Mouse (Mus musculus) 3134 (cell line): ENCODE results near the gene Zfp941.
"Not testable (repeated sequence)": the region's sequence is repeated elsewhere in the genome, so short reads cannot be mapped to it uniquely, and the experiment has no call there.

Source experiments
- DNase-seq: peaks from one replicate; pipeline ENCODE4 v3.0.0-alpha.2; 2011; ENCODE audit warnings: low spot score; ENCODE audit not compliant: insufficient read length; ENCODE audit errors: extremely low read depth

Zfp941 gene

GRCm38 (mm10) chr7:140787406-140788052 lies 34.4 kb downstream of the Zfp941 start, which contains the start of gene Syce1:
Gene Syce1, minus strand, starts transcription at chr7:140787852.
- peak; percentile 11 for DNase-seq

GRCm38 (mm10) chr7:140780548-140780947 lies 41.4 kb downstream of the Zfp941 start:
- DNase-seq = no peak

GRCm38 (mm10) chr7:140765888-140766739 lies 55.9 kb downstream of the Zfp941 start:
- DNase-seq = no peak

- not testable (repeated sequence) for DNase-seq
These were observed 56.6 kb downstream of the Zfp941 start for GRCm38 (mm10) chr7:140765391-140765790.

- DNase-seq = no peak
These were observed 58.4 kb downstream of the Zfp941 start, which contains the start of gene Cyp2e1 for GRCm38 (mm10) chr7:140763447-140764020. Gene Cyp2e1, plus strand, starts transcription at chr7:140763739.

GRCm38 (mm10) chr7:140760647-140761046 lies 61.3 kb downstream of the Zfp941 start:
- no peak for DNase-seq
